Mouse (Mus musculus) hindbrain, embryonic 14.5 days (tissue): ENCODE data around the gene Deup1. TPM values are rescaled to one million over a fixed set of nuclear protein-coding genes. Genes with fewer than 3 reads are reported as not detected.

Source experiments
- ATAC-seq: fragments of 200-750 bp; cut with Nextera tagmentation; 2 replicates; pipeline ENCODE4 v1.8.0; 2017; ENCODE audit warnings: moderate number of reproducible peaks, mild to moderate bottlenecking, moderate TSS enrichment, moderate library complexity; ENCODE audit not compliant: low FRiP score
- DNase-seq: peaks from one replicate; pipeline ENCODE4 v3.0.0-alpha.2; 2015; ENCODE audit warnings: low spot score
- H3K27ac ChIP-seq: fragments of 300-500 bp; sonication (generic); 2 replicates; pipeline ENCODE4 v1.5.1; 2014; ENCODE audit warnings: mild to moderate bottlenecking, moderate library complexity
- H3K27me3 ChIP-seq: fragments of 300-500 bp; sonication (generic); 2 replicates; pipeline ENCODE4 v1.6.1; 2014; ENCODE audit warnings: mild to moderate bottlenecking, low read length, mixed read lengths; ENCODE audit not compliant: control insufficient read depth, insufficient read depth
- H3K36me3 ChIP-seq: fragments of 300-500 bp; sonication (generic); replicated peaks from 2 replicates; pipeline ENCODE4 v1.6.1; 2014; ENCODE audit not compliant: control insufficient read depth, insufficient read depth
- H3K4me1 ChIP-seq: fragments of 300-500 bp; sonication (generic); replicated peaks from 2 replicates; pipeline ENCODE4 v1.6.1; 2014; ENCODE audit warnings: antibody characterized with exemption, low read length, mixed read lengths; ENCODE audit not compliant: control insufficient read depth, insufficient read depth
- H3K4me2 ChIP-seq: fragments of 300-500 bp; sonication (generic); replicated peaks from 2 replicates; pipeline ENCODE4 v1.6.1; 2014; ENCODE audit warnings: mild to moderate bottlenecking, moderate library complexity
- H3K4me3 ChIP-seq: fragments of 300-500 bp; sonication (generic); replicated peaks from 2 replicates; pipeline ENCODE4 v1.5.1; 2014; ENCODE audit warnings: mild to moderate bottlenecking, low read length
- H3K9ac ChIP-seq: fragments of 300-500 bp; sonication (generic); 2 replicates; pipeline ENCODE4 v1.6.1; 2014
- H3K9me3 ChIP-seq: fragments of 300-500 bp; sonication (generic); 2 replicates; pipeline ENCODE4 v1.6.1; 2016; ENCODE audit warnings: low read length; ENCODE audit not compliant: control insufficient read depth
- WGBS: fragments of 180-500 bp; shearing (Covaris S2); extraction: QIAGEN DNeasy Blood & Tissue Kit; methylation state at CpG from one replicate; pipeline ENCODE4 v1.1.7; 2014; 5-methylcytosine and 5-hydroxymethylcytosine counted together
- polyA plus RNA-seq: library from polyadenylated mRNA; unstranded; fragments of >200 nt; fragmentation: Nextera tagmentation; extraction: Ambion mirVana; gene quantifications from 2 replicates; pipeline ENCODE4 v1.2.1, GENCODE M21; 2014

The Deup1 gene
- polyA plus RNA-seq, 1 experiment from 2014 or later = 2.8 TPM

- Histone ChIP-seq H3K4me3 (no peak overlapping the region), H3K27ac (no peak overlapping the region), H3K4me2 (no peak overlapping the region), H3K36me3 (no peaks in the 10 kb centered on the region), H3K9me3 (no peaks in the 10 kb centered on the region), H3K4me1 (no peaks in the 10 kb centered on the region), H3K27me3 (no peaks in the 10 kb centered on the region), H3K9ac (no peak overlapping the region)
- 75% methylated on average over 5 of the region's 5 CpGs for WGBS
- ATAC-seq (no peak), DNase-seq (no peak)
Measured at GRCm38 (mm10) chr9:15541735-15542354, 85.9 kb downstream of the Deup1 start.

- Histone ChIP-seq H3K27me3 (no peaks in the 10 kb centered on the region), H3K4me2 (no peak overlapping the region), H3K9ac (no peak overlapping the region), H3K4me3 (no peak overlapping the region), H3K36me3 (no peaks in the 10 kb centered on the region), H3K4me1 (no peaks in the 10 kb centered on the region), H3K27ac (no peak overlapping the region), H3K9me3 (no peaks in the 10 kb centered on the region)
- DNase-seq (no peak), ATAC-seq (no peak)
- 93% methylated on average over 8 of the region's 8 CpGs for WGBS
Measured at GRCm38 (mm10) chr9:15538979-15539533, 88.7 kb downstream of the Deup1 start.

GRCm38 (mm10) chr9:15537455-15538048 lies 90.2 kb downstream of the Deup1 start:
- H3K27ac ChIP-seq = no peak overlapping the region
- 91% methylated on average over 3 of the region's 3 CpGs for WGBS

GRCm38 (mm10) chr9:15536861-15537426 lies 90.8 kb downstream of the Deup1 start:
- H3K9me3 ChIP-seq = no peaks in the 10 kb centered on the region
- no peak overlapping the region for H3K9ac ChIP-seq
- H3K27me3 ChIP-seq = no peaks in the 10 kb centered on the region
- DNase-seq = no peak
- H3K4me1 ChIP-seq = no peaks in the 10 kb centered on the region; the same call in 1 of the 2 replicates
- H3K4me3 ChIP-seq = no peak overlapping the region
- no peaks in the 10 kb centered on the region for H3K36me3 ChIP-seq
- 90% methylated on average over 5 of the region's 5 CpGs for WGBS
- H3K27ac ChIP-seq = no peak overlapping the region
- 0 out of 2 replicates have a peak, but pooled peaks have one; percentile 7 for ATAC-seq
- no peak overlapping the region for H3K4me2 ChIP-seq

More at GRCm38 (mm10) chr9:15537455-15538048, 90.2 kb downstream of the Deup1 start:
- Histone ChIP-seq H3K36me3 (no peaks in the 10 kb centered on the region), H3K4me3 (no peak overlapping the region), H3K9me3 (no peaks in the 10 kb centered on the region), H3K9ac (no peak overlapping the region), H3K4me1 (no peaks in the 10 kb centered on the region; the same call in 1 of the 2 replicates), H3K4me2 (no peak overlapping the region), H3K27me3 (no peaks in the 10 kb centered on the region)
- DNase-seq (no peak), ATAC-seq (no peak)

- Histone ChIP-seq H3K4me1 (no peaks in the 10 kb centered on the region; the same call in 1 of the 2 replicates), H3K27ac (no peak overlapping the region), H3K9me3 (no peaks in the 10 kb centered on the region), H3K4me2 (no peak overlapping the region), H3K4me3 (no peak overlapping the region), H3K9ac (no peak overlapping the region), H3K27me3 (no peaks in the 10 kb centered on the region), H3K36me3 (no peaks in the 10 kb centered on the region)
- DNase-seq = no peak
- 44% methylated on average over 5 of the region's 5 CpGs for WGBS
- ATAC-seq = no peak
Measured at GRCm38 (mm10) chr9:15535418-15535817, 92.3 kb downstream of the Deup1 start.

- H3K4me1 ChIP-seq = peaks cover 5% of the 10 kb centered on the region; the same call in 1 of the 2 replicates
- no peak overlapping the region for H3K4me3 ChIP-seq
- H3K36me3 ChIP-seq = no peaks in the 10 kb centered on the region
- 85% methylated on average over 2 of the region's 2 CpGs for WGBS
- no peaks in the 10 kb centered on the region for H3K9me3 ChIP-seq
- no peaks in the 10 kb centered on the region for H3K27me3 ChIP-seq
- no peak overlapping the region for H3K9ac ChIP-seq
- ATAC-seq (no peak), DNase-seq (no peak)
- H3K27ac ChIP-seq = no peak overlapping the region
- no peak overlapping the region for H3K4me2 ChIP-seq
Measured at GRCm38 (mm10) chr9:15534110-15534509, 93.6 kb downstream of the Deup1 start.

- H3K9me3 ChIP-seq = no peaks in the 10 kb centered on the region
- DNase-seq (no peak), ATAC-seq (no peak)
- no peak overlapping the region for H3K9ac ChIP-seq
- H3K27me3 ChIP-seq = no peaks in the 10 kb centered on the region
- no peak overlapping the region for H3K4me2 ChIP-seq
- no peak overlapping the region for H3K4me3 ChIP-seq
- 63% methylated on average over 11 of the region's 11 CpGs for WGBS
- peaks cover 11% of the 10 kb centered on the region; the same call in 1 of the 2 replicates for H3K4me1 ChIP-seq
- H3K27ac ChIP-seq = no peak overlapping the region
- H3K36me3 ChIP-seq = no peaks in the 10 kb centered on the region
Measured at GRCm38 (mm10) chr9:15533336-15534070, 94.2 kb downstream of the Deup1 start.

- Histone ChIP-seq H3K9ac (no peak overlapping the region), H3K36me3 (no peaks in the 10 kb centered on the region), H3K4me1 (peaks cover 13% of the 10 kb centered on the region; the same call in 1 of the 2 replicates), H3K9me3 (no peaks in the 10 kb centered on the region), H3K27me3 (no peaks in the 10 kb centered on the region), H3K4me3 (no peak overlapping the region), H3K4me2 (no peak overlapping the region), H3K27ac (no peak overlapping the region)
- 85% methylated on average over 5 of the region's 5 CpGs for WGBS
- no peak for ATAC-seq
- DNase-seq = no peak
Measured at GRCm38 (mm10) chr9:15531204-15531603, 96.5 kb downstream of the Deup1 start.

GRCm38 (mm10) chr9:15529965-15530320 lies 97.8 kb downstream of the Deup1 start:
- H3K27ac ChIP-seq = no peak overlapping the region
- H3K4me1 ChIP-seq = peaks cover 13% of the 10 kb centered on the region; the same call in 1 of the 2 replicates
- H3K27me3 ChIP-seq = no peaks in the 10 kb centered on the region
- DNase-seq = no peak
- H3K9me3 ChIP-seq = no peaks in the 10 kb centered on the region
- H3K36me3 ChIP-seq = no peaks in the 10 kb centered on the region
- H3K4me2 ChIP-seq = no peak overlapping the region
- H3K9ac ChIP-seq = no peak overlapping the region
- H3K4me3 ChIP-seq = no peak overlapping the region
- no peak for ATAC-seq
- 94% methylated on average over 2 of the region's 2 CpGs for WGBS
